Mouse (Mus musculus) pancreas, adult 10 weeks (tissue): ENCODE data around the gene Olfr373. TPM values are rescaled to one million over a fixed set of nuclear protein-coding genes. Genes with fewer than 3 reads are reported as not detected.

Experiments
- polyA plus RNA-seq: library from polyadenylated mRNA; stranded (reverse); fragments of 350-450 nt; fragmentation: Illumina TruSeq; extraction: RNeasy Lipid Tissue Mini Kit (QIAGEN cat#74804); gene quantifications from one replicate; pipeline ENCODE4 v1.2.3, GENCODE M21; 2015; ENCODE audit warnings: low read depth, low replicate concordance; ENCODE audit not compliant: insufficient read depth

Olfr373 gene
- not detected for polyA plus RNA-seq

DNA sequence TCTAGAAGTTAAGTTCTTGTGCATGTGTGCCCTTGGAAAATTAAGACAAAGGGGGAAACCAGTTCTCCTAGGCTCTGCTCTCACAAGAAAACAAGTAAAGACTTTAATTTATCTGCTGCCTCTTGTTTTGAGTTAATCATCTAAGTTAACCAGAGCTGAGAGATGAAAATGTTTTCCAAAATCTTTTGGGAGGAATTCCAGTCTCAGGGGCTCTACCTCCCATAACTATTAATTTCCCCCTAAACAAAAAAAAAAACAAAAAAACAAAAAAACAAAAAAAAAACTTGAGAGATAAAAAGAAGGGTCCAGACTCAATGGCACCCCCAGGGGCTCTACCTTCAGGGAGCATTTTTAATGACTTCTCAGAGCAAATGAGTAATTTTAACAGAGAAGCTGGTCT is at the start of gene Olfr373:
Gene Olfr373, plus strand, starts transcription at position 301 of the 400 bp plus-strand sequence.

DNA sequence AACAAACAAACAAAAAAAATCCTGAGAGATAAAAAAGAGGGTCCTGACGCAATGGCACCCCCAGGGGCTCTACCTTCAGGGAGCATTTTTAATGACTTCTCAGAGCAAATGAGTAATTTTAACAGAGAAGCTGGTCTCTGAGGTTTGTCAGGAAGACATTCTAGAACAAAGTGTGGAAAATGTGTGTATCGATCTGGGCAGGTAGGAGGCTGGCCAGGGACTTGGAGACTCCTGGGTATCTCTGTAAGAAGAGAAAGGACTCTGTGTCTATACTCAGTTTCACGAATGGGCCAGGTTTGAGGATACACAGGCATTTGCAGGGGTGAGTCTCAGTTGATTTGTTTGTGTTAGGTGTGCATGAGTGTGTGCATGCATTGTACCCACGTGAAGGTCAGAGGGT is 42.1 kb upstream of the Olfr373 start, which contains the start of gene Olfr372:
Gene Olfr372, plus strand, starts transcription at position 301 of the 400 bp plus-strand sequence.

GRCm38 (mm10) chr8:72106740-72107139 is 23.8 kb downstream of the Olfr373 start, which contains the start of gene Olfr374:
Gene Olfr374 (plus strand): TSS chr8:72107040.

DNA sequence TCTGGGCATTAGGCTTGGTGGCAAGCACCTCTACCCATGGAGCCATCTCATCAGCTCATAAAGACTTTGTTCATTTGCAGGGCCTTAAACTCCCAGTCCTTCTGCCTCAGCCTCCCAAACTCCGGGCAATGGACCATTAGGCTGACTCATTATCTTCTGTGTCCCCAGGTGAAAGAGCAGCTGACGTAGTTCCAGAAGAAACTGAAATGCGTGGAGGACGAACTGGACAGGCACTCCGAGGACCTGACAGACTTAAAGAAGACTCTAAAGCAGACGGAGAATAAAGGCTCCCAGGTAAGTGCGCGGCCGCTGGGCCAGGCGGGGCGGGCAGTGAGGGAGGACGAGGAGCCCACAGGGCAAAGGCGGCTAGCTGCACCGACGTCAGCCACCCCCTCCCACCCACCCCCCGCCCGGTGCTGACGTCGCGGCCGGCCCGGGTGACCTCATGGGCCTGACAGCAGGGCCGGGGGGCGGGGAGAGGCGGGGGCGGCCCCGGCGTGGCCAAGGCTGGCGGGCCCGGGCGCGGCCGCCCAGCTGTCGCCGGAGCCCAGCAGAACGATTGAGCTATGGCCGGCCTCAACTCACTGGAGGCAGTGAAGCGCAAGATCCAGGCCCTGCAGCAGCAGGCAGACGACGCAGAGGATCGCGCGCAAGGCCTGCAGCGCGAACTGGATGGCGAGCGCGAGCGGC is 51.9 kb downstream of the Olfr373 start, which contains the start of gene Tpm4:
Gene Tpm4, plus strand, starts transcription at position 220 of the 690 bp plus-strand sequence.

Other genes with a start within 250 kb of the Olfr373 start
- 1.6 TPM for gene Zfp709, start 201.2 kb upstream of the Olfr373 start, polyA plus RNA-seq
- gene Zfp882, start 174.6 kb upstream of the Olfr373 start, polyA plus RNA-seq = 1.1 TPM
- gene Zfp617, start 174.5 kb upstream of the Olfr373 start, polyA plus RNA-seq = 3.9 TPM
- 1.7 TPM for gene Zfp961, start 132.1 kb upstream of the Olfr373 start, polyA plus RNA-seq
- 0.76 TPM for gene Cyp4f18, start 73.6 kb upstream of the Olfr373 start, polyA plus RNA-seq
- not detected for gene Olfr372, start 42.0 kb upstream of the Olfr373 start, polyA plus RNA-seq
- gene Olfr374, start 23.9 kb downstream of the Olfr373 start, polyA plus RNA-seq = not detected
- gene Tpm4, start 51.8 kb downstream of the Olfr373 start, polyA plus RNA-seq = 53.4 TPM
- 15.3 TPM for gene Rab8a, start 78.0 kb downstream of the Olfr373 start, polyA plus RNA-seq
- not detected for gene Hsh2d, start 106.5 kb downstream of the Olfr373 start, polyA plus RNA-seq
- gene Cib3, start 129.7 kb downstream of the Olfr373 start, polyA plus RNA-seq = 0.41 TPM
- not detected for gene Gm11034, start 130.5 kb downstream of the Olfr373 start, polyA plus RNA-seq
- gene Fam32a, start 136.6 kb downstream of the Olfr373 start, polyA plus RNA-seq = 13.5 TPM
- gene Ap1m1, start 156.8 kb downstream of the Olfr373 start, polyA plus RNA-seq = 17.6 TPM
- gene Gm10282, start 222.1 kb downstream of the Olfr373 start, polyA plus RNA-seq = not detected
- 28.8 TPM for gene Klf2, start 235.9 kb downstream of the Olfr373 start, polyA plus RNA-seq